Mouse (Mus musculus): Measurements from ENCODE around the gene Cntn5.

GRCm38 (mm10) chr9:9799546-9799945 lies 1105.0 kb downstream of the Cntn5 start:
- TF ChIP-seq CTCF (conservative IDR thresholded peaks at IDR 0.05; ENCODE audit: low read length) (no peak), NANOG (IDR thresholded peaks at IDR 0.05; ENCODE audit: borderline replicate concordance, low read length) (no peak)
